Comparison of ENCODE assay signal across 17 mouse cellular contexts in the genomic region with DNA sequence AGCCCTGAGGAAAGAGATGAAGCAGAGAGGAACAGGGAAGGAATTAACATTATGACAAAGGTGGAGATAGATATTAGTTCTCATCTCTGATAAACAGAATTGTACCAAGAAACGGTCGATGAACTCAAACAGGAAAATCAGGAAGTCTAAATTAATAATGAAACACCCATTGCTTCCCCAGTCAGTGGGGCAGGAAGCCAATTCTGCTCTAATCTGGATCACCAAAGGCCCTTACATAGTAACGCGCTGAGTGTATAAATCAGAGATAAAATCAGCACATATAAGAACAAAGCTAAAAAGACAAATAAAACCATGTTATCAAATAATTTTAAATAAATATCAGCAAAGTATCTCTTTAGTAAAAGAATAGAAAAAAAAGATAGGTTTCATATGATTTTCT. TPM values are rescaled to one million over a fixed set of nuclear protein-coding genes. Genes with fewer than 3 reads are reported as not detected.
DNase-seq lines count a peak whose midpoint lies in the region; ATAC-seq lines count a peak whose summit lies in the region.
"Had no signal": no experiment of that assay in that cellular context is flagged by ENCODE, and none has a peak within 500 bp of the region (broad histone marks: within the 10 kb centered on the region; RNA-seq: fewer than 3 reads in every experiment).

No protein-coding gene starts in this region.

- intact Hi-C loops in left cerebral cortex, postnatal 14 days (cut with DNase I), result no loop called here

- H3K4me3 ChIP-seq in kidney, embryonic 16.5 days (ENCODE audit: low read length), result no peak overlapping the region
- H3K4me3 ChIP-seq: liver, embryonic 13.5 days; midbrain, embryonic 15.5 days; stomach, embryonic 15.5 days had no signal

- WGBS in kidney, embryonic 16.5 days, result 57% methylated on average over 4 of the region's 4 CpGs

- H3K27ac ChIP-seq in kidney, embryonic 16.5 days (ENCODE audit: low read length), result no peak overlapping the region
- H3K27ac ChIP-seq: liver, embryonic 13.5 days; midbrain, embryonic 15.5 days; stomach, embryonic 15.5 days had no signal

- H3K36me3 ChIP-seq in kidney, embryonic 16.5 days (ENCODE audit: insufficient read depth, low read length), result peaks cover 23% of the 10 kb centered on the region; the same call in 1 of the 2 replicates

- H3K9me3 ChIP-seq in kidney, embryonic 16.5 days (ENCODE audit: low read length), result no peaks in the 10 kb centered on the region
- H3K9me3 ChIP-seq: liver, embryonic 13.5 days; midbrain, embryonic 15.5 days; stomach, embryonic 15.5 days had no signal

- H3K27me3 ChIP-seq in kidney, embryonic 16.5 days (ENCODE audit: insufficient read depth, low read length), result no peaks in the 10 kb centered on the region
- H3K27me3 ChIP-seq: liver, embryonic 13.5 days; midbrain, embryonic 15.5 days; stomach, embryonic 15.5 days had no signal

- peaks cover 15% of the 10 kb centered on the region for H3K4me1 ChIP-seq in kidney, embryonic 16.5 days (ENCODE audit: insufficient read depth, low read length)
- H3K4me1 ChIP-seq: midbrain, embryonic 15.5 days; stomach, embryonic 15.5 days had no signal

- no peak for ATAC-seq in kidney, embryonic 16.5 days (ENCODE audit: low FRiP score, low TSS enrichment)
- ATAC-seq: forebrain, postnatal 0 days; hindbrain, embryonic 16.5 days; midbrain, embryonic 15.5 days had no signal

- DNase-seq in gastrocnemius, adult 18-20 months (ENCODE audit: low spot score), result peak; percentile 10
- DNase-seq in gastrocnemius, adult 8-10 months (ENCODE audit: low spot score in 2 of 2), result no peak
- peak; percentile 22 to 52 for DNase-seq in kidney, postnatal 36 days
- peak; percentile 24 for DNase-seq in A20 (ENCODE audit: low read depth, low spot score)
- peak; percentile 9 for DNase-seq in lung, postnatal 10 days
- no peak for DNase-seq in left cerebral cortex, postnatal 14 days (ENCODE audit: low spot score in 2 of 2)
- DNase-seq in c-Kit-positive CD71-positive TER-119-positive erythroid progenitor cells, embryonic 14.5 days (ENCODE audit: low spot score), result no peak
- DNase-seq: cerebellum, postnatal 10 days; forebrain, postnatal 0 days; layer of hippocampus, postnatal 36 days; left cerebral cortex, postnatal 4 days; liver, embryonic 13.5 days; spleen, adult 18-20 months had no signal

- no peak overlapping the region for H3K4me2 ChIP-seq in kidney, embryonic 16.5 days (replicated peaks; ENCODE audit: low read depth, low read length)
- H3K4me2 ChIP-seq: liver, embryonic 13.5 days; midbrain, embryonic 15.5 days; stomach, embryonic 15.5 days had no signal

- H3K9ac ChIP-seq in kidney, embryonic 16.5 days (replicated peaks; ENCODE audit: low read length), result no peak overlapping the region
- H3K9ac ChIP-seq: forebrain, postnatal 0 days; liver, embryonic 13.5 days; midbrain, embryonic 15.5 days; stomach, embryonic 15.5 days had no signal

RNA-seq across cellular contexts. Expression of gene Slc30a7, which starts 15.1 kb away (rescaled TPM):
- 1 to 10 TPM; 3.6 to 6.3 TPM for total RNA-seq in gastrocnemius, adult 18-20 months (2021)
- total RNA-seq in gastrocnemius, adult 8-10 months (2022), result 1 to 10 TPM; 2.2 to 6.9 (median 4.5) TPM
- 30.8 and 31.4 TPM in 2 replicates for polyA plus RNA-seq in kidney, embryonic 16.5 days (2015; fragmentation: Nextera tagmentation; extraction: Ambion mirVana)
- 10 to 100 TPM; 24.2 to 26.9 TPM for total RNA-seq in left cerebral cortex, postnatal 14 days (2021)

RNA-seq across cellular contexts. Expression of gene Extl2, which starts 15.2 kb away (rescaled TPM):
- 10 to 100 TPM; 10.5 to 10.7 TPM for total RNA-seq in gastrocnemius, adult 18-20 months (2021)
- total RNA-seq in gastrocnemius, adult 8-10 months (2022), result 10 to 100 TPM; 12.5 to 17.6 (median 15.5) TPM
- 21.5 and 22.0 TPM in 2 replicates for polyA plus RNA-seq in kidney, embryonic 16.5 days (2015; fragmentation: Nextera tagmentation; extraction: Ambion mirVana)
- total RNA-seq in left cerebral cortex, postnatal 14 days (2021), result 10 to 100 TPM; 76.1 to 87.2 TPM

Comparison
In these comparisons a context has a peak if more than half of its experiments do, and no peak if none do; other contexts are left out.
1. DNase-seq: peak in gastrocnemius, adult 18-20 months (single experiment), kidney, postnatal 36 days (2 of 2), A20 (single experiment) and lung, postnatal 10 days (single experiment); none in gastrocnemius, adult 8-10 months (0 of 2), left cerebral cortex, postnatal 14 days (0 of 2) and c-Kit-positive CD71-positive TER-119-positive erythroid progenitor cells, embryonic 14.5 days (single experiment).
2. RNA of gene Extl2, which starts 15.2 kb away (total RNA-seq): 76.1 to 87.2 TPM in left cerebral cortex, postnatal 14 days; 12.5 to 17.6 TPM in gastrocnemius, adult 8-10 months and 10.5 to 10.7 TPM in gastrocnemius, adult 18-20 months; every median in the first group is over 4 times any median in the second.